Mouse (Mus musculus): ENCODE data around the gene Isl2. TPM values are rescaled to one million over a fixed set of nuclear protein-coding genes. Genes with fewer than 3 reads are reported as not detected.

Gene Isl2
- total and polyA plus RNA-seq, 2 experiments from 2014 or later: 0.39 TPM; not detected in 1

DNA sequence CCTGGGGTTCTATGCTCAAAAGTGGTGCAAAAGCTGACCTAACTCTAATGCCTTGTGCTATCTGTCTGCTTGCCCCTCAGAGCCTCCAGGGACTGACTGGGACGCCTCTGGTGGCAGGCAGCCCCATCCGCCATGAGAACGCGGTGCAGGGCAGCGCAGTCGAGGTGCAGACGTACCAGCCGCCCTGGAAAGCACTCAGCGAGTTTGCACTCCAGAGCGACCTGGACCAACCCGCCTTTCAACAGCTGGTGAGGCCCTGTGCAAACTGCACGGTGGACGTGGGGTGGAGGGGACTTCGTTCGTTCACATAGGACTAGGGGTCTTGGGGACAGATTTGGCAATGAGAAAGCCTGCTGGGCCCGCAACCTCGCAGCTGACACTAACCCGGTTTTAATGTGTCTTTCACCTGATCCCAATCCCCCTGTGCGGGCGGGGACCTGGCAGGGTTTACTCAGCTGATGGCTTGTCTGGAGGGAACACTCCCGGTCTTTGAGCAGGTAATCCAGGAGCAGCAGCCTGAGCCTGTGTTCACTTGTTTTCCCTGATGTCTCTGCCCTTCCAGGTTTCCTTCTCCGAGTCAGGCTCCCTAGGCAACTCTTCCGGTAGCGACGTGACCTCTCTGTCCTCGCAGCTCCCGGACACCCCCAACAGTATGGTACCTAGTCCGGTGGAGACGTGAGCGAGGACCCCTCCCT is 6.5 kb downstream of the Isl2 start:
- ATAC-seq (ENCODE audit: low FRiP score) (no peak), DNase-seq (ENCODE audit: low spot score) (no peak)
- TF ChIP-seq CTCF (IDR thresholded peaks at IDR 0.05): no peak
- Histone ChIP-seq H3K9me3 (ENCODE audit: low read length) (no peaks in the 10 kb centered on the region), H3K9ac (replicated peaks; ENCODE audit: low read length, poor library complexity, severe bottlenecking) (no peak overlapping the region), H3K27me3 (ENCODE audit: insufficient read depth, low read length) (peaks cover 57% of the 10 kb centered on the region), H3K4me1 (ENCODE audit: insufficient read depth, low read length) (peaks cover 4% of the 10 kb centered on the region; the same call in 1 of the 2 replicates), H3K27ac (ENCODE audit: low read depth, low read length) (no peak overlapping the region), H3K4me2 (ENCODE audit: low read depth, low read length, poor library complexity, severe bottlenecking) (no peak overlapping the region), H3K36me3 (ENCODE audit: insufficient read depth, low read length) (no peaks in the 10 kb centered on the region), H3K4me3 (ENCODE audit: low read depth, low read length) (no peak overlapping the region)
- WGBS: 2% methylated on average over 30 of the region's 30 CpGs

DNA sequence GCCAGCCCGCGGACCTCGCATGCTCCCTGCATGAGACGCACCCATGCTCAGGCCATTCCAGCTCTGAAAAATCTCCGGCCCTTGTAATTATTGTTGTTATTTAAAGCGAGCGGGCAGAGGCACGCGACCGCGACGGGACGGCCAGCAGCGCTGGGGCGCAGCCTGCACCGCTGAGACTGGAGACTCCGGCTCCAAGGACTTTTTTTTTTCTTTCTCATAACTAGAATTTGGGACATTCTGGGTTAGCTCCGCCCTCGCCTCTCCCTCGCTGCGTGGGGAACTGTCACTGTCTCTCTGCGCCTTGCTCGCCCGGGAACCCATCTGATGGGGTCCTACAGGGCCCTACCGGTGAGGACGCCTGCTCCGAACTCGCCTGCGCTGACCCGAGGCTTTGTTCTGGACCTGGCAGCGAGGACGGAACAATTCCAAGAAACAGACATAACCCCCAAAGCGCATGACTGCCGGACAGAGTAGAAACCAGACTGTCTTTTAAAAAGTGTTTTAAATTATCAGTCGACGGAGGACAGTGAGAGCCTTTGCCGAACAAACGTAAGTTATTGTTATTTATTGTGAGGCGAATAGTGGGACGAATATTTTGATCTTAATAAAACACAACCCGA is 7.2 kb downstream of the Isl2 start:
- TF ChIP-seq CTCF (IDR thresholded peaks at IDR 0.05): no peak
- Histone ChIP-seq H3K4me3 (ENCODE audit: low read depth, low read length) (peak overlapping the region; percentile 8; the same call in 1 of the 2 replicates), H3K4me2 (ENCODE audit: low read depth, low read length, poor library complexity, severe bottlenecking) (no peak overlapping the region), H3K36me3 (ENCODE audit: insufficient read depth, low read length) (no peaks in the 10 kb centered on the region), H3K9me3 (ENCODE audit: low read length) (no peaks in the 10 kb centered on the region), H3K27ac (ENCODE audit: low read depth, low read length) (no peak overlapping the region), H3K27me3 (ENCODE audit: insufficient read depth, low read length) (peaks cover 53% of the 10 kb centered on the region), H3K9ac (replicated peaks; ENCODE audit: low read length, poor library complexity, severe bottlenecking) (no peak overlapping the region), H3K4me1 (ENCODE audit: insufficient read depth, low read length) (peaks cover 4% of the 10 kb centered on the region; the same call in 1 of the 2 replicates)
- 5% methylated on average over 41 of the region's 41 CpGs for WGBS
- DNase-seq (ENCODE audit: low spot score): no peak
- ATAC-seq (ENCODE audit: low FRiP score): no peak

DNA sequence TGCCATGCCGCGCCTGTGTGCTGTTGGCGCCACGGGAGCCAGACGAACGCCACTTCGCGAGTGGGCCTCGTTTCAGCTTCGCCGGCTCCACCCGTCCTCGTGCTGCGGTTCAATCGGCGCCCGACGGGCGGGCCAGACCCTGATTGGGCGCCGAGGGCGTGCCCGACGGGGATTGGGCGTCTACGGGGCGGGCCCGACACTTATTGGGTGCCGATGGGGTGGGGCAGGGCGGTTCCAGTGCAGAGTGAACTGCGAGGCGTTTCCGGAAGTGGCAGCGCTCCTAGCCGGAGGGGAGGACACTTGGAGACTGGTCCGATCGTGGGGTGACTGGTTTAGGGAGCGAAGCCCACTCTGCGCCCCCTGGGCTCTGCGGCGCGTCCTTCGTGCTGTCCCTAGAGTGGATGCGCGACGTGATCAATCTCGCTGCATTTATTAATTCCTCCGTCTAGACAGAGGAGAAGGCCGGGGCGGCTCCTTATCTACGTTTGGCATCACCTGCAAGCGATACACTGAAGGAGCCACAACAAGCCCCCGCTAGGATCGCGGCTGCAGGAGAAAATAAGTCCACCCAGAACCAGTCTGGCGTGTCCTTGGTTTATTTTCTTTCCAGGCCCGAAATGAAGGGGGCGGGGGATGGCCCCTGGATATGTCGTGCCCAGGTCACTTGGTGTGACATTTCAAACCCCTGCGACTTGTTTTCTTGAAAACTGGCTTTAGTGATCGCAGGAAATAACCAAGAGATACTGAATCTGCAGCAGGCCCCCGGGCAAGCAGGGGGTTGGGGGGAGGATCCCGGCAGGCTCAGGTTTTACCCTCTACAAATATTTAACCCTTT is 7.9 kb downstream of the Isl2 start:
- Histone ChIP-seq H3K27me3 (ENCODE audit: insufficient read depth, low read length) (peaks cover 53% of the 10 kb centered on the region), H3K9me3 (ENCODE audit: low read length) (no peaks in the 10 kb centered on the region), H3K4me2 (ENCODE audit: low read depth, low read length, poor library complexity, severe bottlenecking) (peak overlapping the region; percentile 24), H3K4me3 (ENCODE audit: low read depth, low read length) (peak overlapping the region; percentile 8; the same call in 1 of the 2 replicates), H3K9ac (replicated peaks; ENCODE audit: low read length, poor library complexity, severe bottlenecking) (no peak overlapping the region), H3K4me1 (ENCODE audit: insufficient read depth, low read length) (peaks cover 4% of the 10 kb centered on the region; the same call in 1 of the 2 replicates), H3K36me3 (ENCODE audit: insufficient read depth, low read length) (no peaks in the 10 kb centered on the region), H3K27ac (ENCODE audit: low read depth, low read length) (no peak overlapping the region)
- TF ChIP-seq CTCF (IDR thresholded peaks at IDR 0.05): no peak
- WGBS: 2% methylated on average over 60 of the region's 63 CpGs
- DNase-seq (ENCODE audit: low spot score) (no peak), ATAC-seq (ENCODE audit: low FRiP score) (no peak)

DNA sequence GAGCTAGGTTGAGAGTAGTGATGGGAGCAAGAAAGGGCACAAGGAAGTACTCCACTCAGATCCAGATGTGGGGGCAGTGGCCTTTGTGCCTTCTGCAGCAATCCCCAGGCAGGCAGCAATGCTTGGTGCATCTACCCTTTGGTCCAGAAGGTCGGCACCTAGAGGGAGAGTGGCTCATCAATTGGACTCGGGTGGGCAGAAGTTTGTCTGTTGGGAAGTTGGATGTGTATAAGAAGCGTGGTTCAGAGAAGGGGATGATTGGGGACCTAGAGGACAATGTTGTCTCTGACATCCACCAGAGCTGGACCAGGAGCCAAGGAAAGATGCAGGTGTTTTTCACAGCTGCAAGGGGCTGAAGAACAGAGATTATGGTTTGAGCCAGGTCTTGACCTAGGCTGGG is 10.4 kb downstream of the Isl2 start:
- Histone ChIP-seq H3K27ac (ENCODE audit: low read depth, low read length) (no peak overlapping the region), H3K4me3 (ENCODE audit: low read depth, low read length) (no peak overlapping the region), H3K9me3 (ENCODE audit: low read length) (no peaks in the 10 kb centered on the region), H3K4me2 (ENCODE audit: low read depth, low read length, poor library complexity, severe bottlenecking) (no peak overlapping the region), H3K4me1 (ENCODE audit: insufficient read depth, low read length) (peaks cover 4% of the 10 kb centered on the region; the same call in 1 of the 2 replicates), H3K27me3 (ENCODE audit: insufficient read depth, low read length) (peaks cover 41% of the 10 kb centered on the region), H3K9ac (replicated peaks; ENCODE audit: low read length, poor library complexity, severe bottlenecking) (no peak overlapping the region), H3K36me3 (ENCODE audit: insufficient read depth, low read length) (no peaks in the 10 kb centered on the region; the same call in 1 of the 2 replicates)
- DNase-seq (ENCODE audit: low spot score) (no peak), ATAC-seq (ENCODE audit: low FRiP score) (no peak)
- no peak for TF ChIP-seq CTCF (IDR thresholded peaks at IDR 0.05)
- 28% methylated on average over 3 of the region's 3 CpGs for WGBS

DNA sequence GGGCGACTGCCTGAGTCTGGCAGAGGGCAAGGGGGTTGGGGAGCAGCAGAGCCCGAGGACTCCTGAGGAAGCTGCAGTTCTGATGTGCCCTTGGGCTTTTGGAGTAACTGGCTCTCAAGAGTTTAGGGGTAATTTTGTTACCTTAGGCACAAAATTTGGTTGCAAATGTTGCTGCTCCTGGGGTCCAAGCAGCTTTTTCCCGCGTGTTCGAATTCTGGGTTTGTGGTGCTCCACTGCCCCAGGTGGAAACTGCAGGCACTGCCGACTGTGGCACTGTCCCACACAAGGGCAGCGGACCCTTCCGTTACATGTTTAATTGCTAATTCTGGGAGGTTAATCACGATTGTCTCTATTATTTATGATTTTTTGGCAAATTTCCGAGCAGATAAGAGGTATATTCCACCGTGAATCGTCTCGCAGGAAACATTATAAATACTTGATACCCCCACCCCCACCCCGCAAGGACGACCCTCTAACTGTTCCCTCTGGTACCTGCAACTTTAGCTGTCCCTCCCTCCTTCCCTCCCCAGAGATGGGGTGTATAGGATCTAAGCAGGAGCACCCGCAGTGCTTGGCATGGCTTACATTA is 10.9 kb downstream of the Isl2 start:
- peaks cover 41% of the 10 kb centered on the region for H3K27me3 ChIP-seq (ENCODE audit: insufficient read depth, low read length)
- H3K27ac ChIP-seq (ENCODE audit: low read depth, low read length): no peak overlapping the region
- H3K9me3 ChIP-seq (ENCODE audit: low read length): no peaks in the 10 kb centered on the region
- WGBS: 14% methylated on average over 16 of the region's 16 CpGs
- no peaks in the 10 kb centered on the region; the same call in 1 of the 2 replicates for H3K36me3 ChIP-seq (ENCODE audit: insufficient read depth, low read length)
- no peak overlapping the region for H3K4me3 ChIP-seq (ENCODE audit: low read depth, low read length)
- ATAC-seq (ENCODE audit: low FRiP score) (no peak), DNase-seq (ENCODE audit: low spot score) (no peak)
- H3K4me2 ChIP-seq (ENCODE audit: low read depth, low read length, poor library complexity, severe bottlenecking): no peak overlapping the region
- no peak overlapping the region for H3K9ac ChIP-seq (replicated peaks; ENCODE audit: low read length, poor library complexity, severe bottlenecking)
- TF ChIP-seq CTCF (IDR thresholded peaks at IDR 0.05): peak; percentile 42
- peaks cover 4% of the 10 kb centered on the region; the same call in 1 of the 2 replicates for H3K4me1 ChIP-seq (ENCODE audit: insufficient read depth, low read length)
